Mouse (Mus musculus) CH12.LX (cell line): ENCODE measurements around the gene Rnf214.

ENCODE experiments used
- CTCF ChIP-seq, 2 experiments: IDR thresholded peaks in 1 of 2; conservative IDR thresholded peaks in 1 of 2; 2 replicates each; pipeline ENCODE4 v1.5.1; 2011 to 2012; ENCODE audit warnings: low read depth in 2 of 2, low read length in 2 of 2, improper control_type of control experiment in 1 of 2, inconsistent platforms in 1 of 2, mild to moderate bottlenecking in 1 of 2, moderate library complexity in 1 of 2
- EP300 ChIP-seq: IDR thresholded peaks from 2 replicates; pipeline ENCODE4 v1.6.1; 2011; ENCODE audit warnings: low read length, improper control_type of control experiment
- NRF1 ChIP-seq: IDR thresholded peaks from 2 replicates; pipeline ENCODE4 v1.6.1; 2014; ENCODE audit warnings: low read depth, mild to moderate bottlenecking, inconsistent platforms, low read length, improper control_type of control experiment, moderate library complexity
- POLR2A ChIP-seq: IDR thresholded peaks from 2 replicates; pipeline ENCODE4 v1.6.1; 2011; ENCODE audit warnings: low read depth, mild to moderate bottlenecking, improper control_type of control experiment, low read length

GRCm38 (mm10) chr9:45955107-45955963 lies 48.6 kb upstream of the Rnf214 start, which contains the start of gene Sidt2:
- peak; percentile 66 for TF ChIP-seq POLR2A
- no peak for TF ChIP-seq CTCF (conservative IDR thresholded peaks at IDR 0.05 in 1 of 2, IDR thresholded peaks at IDR 0.05 in 1 of 2; ENCODE audit: low read depth in 2 of 2, low read length in 2 of 2)
- TF ChIP-seq NRF1, result peak; percentile 64
- TF ChIP-seq EP300, result no peak
